Mouse (Mus musculus): ENCODE data around the gene Hebp1.
A peak's percentile ranks its signal among the peaks of the same experiment; 100 is the strongest.

The Hebp1 gene

DNA sequence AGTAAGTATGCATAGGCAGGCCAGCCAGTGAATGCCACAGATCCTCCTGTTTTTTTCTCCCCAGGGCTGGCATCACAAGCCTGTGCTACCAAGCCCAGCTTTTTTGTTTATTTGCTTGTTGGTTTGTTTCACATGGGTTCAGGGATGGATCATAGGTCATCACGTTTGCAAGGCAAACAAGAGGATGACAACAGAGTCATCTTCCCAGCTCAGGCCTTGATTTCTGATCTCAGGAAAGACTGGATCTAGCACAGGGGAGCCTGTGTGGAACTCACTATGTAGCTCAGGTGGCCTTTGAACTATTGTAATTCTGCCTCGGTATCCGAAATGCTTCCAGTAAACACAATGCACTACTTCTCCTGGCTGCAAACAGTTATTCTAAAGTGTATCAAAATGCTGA lies 35.5 kb downstream of the Hebp1 start:
- DNase-seq (ENCODE audit: low spot score), result no peak

DNA sequence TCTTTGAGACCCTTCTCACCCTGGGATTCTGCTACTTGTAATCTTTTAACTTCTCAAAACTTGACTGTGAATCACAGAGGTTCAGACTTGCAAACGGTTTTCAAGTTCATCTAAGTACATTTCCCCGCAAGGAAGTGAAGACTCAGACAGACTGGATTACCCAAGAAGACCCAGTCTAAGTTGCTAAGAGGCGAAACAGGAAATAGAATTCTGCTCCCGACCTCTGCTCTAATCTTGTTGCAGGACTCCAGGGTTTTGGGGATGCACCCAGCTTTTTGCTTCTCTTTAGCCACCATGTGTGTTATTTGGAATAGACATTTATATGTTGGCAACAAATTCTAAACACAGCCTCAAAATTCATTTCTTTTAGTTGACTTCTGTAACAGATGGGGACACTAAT lies 36.5 kb downstream of the Hebp1 start:
- no peak for DNase-seq (ENCODE audit: low spot score)

DNA sequence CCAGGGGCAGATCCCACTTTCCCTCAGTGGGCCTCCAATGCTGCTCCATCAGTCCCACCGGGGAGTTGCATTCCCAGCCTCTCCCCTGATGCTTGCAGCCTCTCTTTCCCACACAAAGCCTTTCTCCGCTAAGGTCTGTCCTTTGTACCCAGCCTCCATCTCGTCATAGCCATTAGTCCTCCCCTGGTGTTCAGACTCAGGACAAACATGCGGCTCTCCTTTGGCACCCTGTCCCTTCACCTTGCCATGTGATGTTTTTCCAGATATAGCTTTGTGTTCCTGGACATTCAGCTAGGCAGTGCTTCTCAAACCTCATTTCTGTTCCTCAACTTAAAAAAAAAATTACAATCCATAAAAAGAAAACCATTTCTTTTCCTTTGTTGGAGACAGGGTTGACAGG lies 39.3 kb downstream of the Hebp1 start:
- DNase-seq (ENCODE audit: low spot score), result no peak

DNA sequence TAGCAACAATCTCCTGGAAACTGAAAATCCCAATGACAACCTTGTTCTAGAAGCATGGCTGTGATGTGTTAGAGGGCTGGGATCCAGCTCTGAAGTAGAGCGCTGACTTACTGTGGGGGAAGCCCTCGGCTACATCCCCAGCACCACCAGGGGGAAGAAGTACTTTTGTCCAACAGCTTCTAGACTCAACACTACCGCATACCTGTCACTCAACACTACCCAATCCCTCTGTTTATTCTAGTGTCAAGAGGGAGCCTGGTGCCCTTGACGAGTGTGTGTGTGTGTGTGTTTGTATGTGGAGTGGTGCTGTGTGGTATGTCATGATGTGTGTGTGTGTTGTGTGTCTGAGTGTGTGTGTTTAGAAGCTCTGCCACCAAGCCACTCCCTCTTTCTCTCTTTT lies 40.3 kb downstream of the Hebp1 start:
- DNase-seq (ENCODE audit: low spot score), result no peak

DNA sequence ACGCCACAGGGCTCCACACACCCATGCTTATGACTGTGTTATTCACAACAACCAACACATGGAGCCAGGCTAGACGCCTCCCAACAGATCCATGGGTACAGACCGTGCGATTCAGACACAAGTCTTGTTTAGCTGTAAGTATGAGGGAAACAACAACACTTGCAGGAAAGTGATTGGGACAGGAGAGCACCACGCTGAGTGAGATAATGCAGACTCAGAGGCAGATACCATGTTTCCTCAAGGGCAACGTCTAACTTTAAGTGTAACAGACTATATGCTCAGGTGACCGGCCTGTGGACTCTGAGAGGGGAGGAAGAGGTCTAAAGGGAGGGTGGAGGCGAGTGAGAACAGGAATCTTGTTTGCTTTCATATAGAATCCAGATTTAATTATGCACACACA lies 41.2 kb downstream of the Hebp1 start:
- no peak for DNase-seq (ENCODE audit: low spot score)

DNA sequence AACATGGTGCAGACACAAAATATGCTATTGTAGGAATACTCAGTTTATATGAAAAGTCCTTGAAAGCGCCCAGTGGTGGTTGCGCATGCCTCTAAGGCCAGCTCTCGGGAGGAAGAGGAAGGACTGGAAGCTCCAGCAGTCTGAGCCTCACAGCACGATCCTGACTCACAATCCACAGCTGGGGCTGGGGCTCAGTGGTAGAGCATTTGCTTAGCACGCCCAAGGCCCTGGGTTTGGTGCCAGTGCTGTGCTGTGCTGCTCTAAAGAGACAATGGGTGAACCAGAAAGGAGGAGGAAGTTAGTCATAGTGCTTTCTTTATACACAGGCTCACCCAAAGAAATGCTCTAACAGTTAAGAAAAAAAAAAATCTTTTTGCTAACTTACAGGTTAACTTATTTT lies 44.1 kb downstream of the Hebp1 start:
- no peak for DNase-seq (ENCODE audit: low spot score)

DNA sequence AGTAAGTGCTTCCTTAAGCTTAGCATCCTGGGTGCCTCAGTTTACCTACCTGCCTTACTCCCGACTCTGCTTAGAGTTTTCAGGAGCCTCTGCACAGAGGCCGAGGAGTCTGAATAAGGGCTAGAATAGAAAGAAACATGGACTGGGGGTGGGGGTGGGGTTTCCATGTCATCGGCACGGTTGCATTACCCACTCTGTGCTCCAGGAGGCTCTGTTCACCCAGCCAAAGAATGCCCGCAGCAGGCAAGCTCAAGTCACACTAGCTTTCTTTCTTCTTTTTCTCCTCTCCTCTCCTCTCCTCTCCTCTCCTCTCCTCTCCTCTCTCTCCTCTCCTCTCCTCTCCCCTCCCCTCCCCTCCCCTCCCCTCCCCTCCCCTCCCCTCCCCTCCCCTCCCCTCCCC lies 47.5 kb downstream of the Hebp1 start:
- DNase-seq (ENCODE audit: low spot score), result no peak

DNA sequence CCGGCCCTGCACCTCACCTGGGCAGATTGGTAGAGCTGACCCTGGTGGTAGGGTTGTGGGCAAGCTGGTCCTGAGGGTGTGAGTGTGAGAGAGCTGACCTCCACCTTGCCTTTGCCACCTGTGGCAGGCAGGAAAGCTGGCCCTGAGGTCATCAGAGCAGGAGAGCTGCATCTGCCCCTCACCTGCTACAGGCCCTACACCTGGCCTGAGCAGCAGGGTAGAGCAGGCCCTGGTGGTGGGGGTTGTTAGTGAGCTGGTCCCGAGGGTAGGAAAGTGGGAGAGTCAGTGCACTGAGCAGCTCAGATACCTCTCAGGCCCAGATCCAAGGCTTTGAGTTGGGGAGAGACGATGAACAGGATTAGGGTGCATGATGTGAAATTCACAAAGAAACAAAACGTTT lies 48.1 kb downstream of the Hebp1 start:
- no peak for DNase-seq (ENCODE audit: low spot score)

DNA sequence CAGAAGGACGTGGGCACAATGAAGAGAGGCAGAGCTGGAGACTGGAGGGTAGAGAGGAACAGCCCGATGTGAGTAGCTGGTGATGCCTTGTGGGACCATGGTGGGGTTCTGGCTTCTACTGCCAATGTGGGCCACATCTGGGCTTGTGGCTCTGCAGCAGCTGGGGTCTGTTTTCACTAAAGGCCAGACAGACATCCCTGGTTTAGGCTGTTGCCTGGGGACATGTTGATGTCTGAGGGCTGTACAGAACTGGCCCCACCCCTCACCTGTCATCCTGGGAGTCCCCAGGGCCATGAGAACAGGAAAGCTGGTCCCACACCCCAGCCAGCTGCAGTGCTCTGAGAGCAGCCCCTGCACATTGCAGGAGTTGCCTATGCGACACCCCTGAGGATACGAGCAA lies 48.6 kb downstream of the Hebp1 start:
- no peak for DNase-seq (ENCODE audit: low spot score)

DNA sequence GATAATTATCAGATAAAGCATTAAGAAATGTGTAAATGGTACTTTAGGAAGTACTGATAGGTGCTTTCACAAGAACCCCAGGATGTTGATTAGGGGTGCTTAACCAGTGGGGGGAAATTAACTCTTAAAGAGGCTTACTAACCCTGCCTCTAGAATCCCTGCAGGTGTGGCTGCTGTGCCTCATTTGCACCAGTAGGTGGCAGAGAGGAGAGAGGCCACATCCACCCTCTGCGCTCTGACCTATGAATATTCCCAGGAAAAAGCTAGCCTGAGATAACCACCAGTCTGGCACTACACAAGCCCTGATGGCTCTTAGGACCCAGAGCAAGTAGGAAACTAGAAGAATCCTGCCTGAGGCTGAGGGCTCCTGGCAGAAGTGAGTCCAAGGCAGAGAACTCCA lies 49.3 kb downstream of the Hebp1 start:
- peak; percentile 68 for DNase-seq (ENCODE audit: low spot score)

DNA sequence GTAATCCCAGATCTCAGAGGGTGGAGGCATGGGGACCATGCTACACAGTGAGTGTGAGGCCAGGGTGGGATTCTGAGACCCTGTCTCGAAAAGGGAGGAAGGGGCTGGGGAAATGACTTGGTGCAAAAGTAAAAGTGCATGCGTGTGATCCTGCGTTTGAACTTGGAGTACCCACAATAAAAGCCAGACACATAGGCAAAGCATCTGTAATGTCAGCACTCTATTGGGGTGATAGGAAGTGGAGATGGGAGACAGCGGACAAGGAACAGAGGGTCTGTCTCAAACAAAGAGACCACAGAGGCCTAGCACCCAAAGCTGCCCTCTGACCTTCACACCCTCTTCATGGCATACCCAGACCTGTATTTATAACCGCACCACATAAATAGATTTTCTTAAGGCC lies 51.8 kb downstream of the Hebp1 start:
- no peak for DNase-seq (ENCODE audit: low spot score)

DNA sequence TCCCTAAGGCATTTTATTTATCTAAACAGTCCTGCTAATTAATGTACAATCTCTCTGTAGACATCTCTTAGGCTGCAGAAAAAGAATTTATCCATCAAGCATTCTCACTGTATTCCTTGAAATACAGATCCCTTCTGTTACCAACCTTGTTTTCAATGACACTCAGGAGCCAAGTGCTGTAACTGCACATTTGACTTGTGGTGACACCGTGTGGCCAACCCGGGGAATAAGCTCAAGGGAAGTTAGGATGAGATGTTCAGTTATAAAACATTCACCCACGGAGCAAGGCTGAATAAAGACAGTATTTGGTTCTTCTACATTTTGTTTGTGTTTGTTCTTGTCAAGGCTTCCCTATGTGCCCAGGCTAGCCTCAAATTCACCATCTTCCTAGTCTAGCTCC lies 53.3 kb downstream of the Hebp1 start:
- DNase-seq (ENCODE audit: low spot score), result peak; percentile 72

DNA sequence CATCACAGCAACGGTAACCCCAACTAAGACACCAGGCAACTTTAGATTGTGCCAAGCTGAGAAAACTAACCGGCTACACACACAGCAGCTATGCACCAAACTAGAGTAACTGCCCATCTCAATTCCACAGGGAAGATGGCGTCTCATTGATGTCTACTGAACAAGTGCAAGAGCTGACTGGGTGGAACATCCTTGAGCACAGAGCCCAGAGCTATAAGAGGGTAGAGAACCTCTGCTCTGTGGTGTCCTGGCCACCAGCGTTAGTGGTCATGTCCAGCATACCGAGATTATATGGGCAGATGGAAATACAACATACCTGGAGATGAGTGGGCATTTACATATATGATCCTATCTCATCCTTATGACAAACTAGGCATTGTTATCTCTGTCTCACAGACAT lies 54.7 kb downstream of the Hebp1 start:
- no peak for DNase-seq (ENCODE audit: low spot score)

DNA sequence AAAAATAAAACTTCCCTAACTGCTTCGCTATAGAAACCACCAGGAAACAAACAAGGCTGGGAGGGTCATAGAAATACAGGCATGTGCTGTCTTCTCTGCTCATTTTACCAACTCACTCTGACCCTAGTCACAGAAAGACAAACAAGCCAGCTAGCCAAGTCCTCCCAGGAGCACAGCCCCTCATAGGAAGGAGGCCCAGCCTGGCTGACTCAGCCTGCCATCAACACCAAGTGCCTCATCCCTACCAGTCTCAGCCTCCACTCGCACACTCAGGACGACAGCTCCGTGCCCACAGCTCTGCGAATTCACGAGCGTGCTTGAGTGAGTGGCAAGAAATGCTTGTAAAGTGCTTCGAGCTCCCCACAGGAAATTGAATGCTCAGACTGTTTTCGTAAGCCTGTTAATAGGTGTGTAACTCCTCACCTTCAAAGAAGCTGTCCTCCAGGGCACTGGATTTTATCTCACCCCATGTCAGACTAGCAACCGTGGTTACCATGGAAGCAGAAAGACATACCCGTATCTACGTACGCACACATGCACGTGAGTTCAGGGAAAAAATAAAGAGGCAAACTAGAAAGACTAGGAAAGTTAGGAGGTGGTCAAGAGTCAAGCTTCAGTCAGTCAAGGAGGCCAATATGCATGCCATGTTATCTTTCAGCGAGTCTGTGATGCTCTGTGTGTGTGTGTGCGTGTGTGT lies 56.2 kb downstream of the Hebp1 start:
- DNase-seq (ENCODE audit: low spot score), result no peak

DNA sequence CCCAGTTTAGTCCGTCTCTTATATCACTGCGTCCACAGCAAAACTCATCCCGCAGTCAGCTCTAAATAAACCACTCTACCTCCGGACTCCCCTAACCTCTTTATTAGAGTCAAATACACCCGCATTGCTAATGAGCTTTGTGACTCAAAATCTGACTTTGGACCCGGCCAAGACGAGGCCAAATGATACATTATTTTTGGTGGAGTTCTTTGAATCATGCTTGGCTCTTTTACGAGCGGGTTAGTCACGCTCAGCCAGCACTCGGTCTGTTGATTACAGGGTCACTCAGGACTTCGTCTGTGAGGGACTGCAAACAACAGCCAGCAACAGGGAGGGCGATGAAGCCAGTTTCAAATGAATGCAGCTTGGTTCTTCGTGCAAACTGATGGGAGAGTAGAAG lies 59.1 kb downstream of the Hebp1 start:
- no peak for DNase-seq (ENCODE audit: low spot score)

DNA sequence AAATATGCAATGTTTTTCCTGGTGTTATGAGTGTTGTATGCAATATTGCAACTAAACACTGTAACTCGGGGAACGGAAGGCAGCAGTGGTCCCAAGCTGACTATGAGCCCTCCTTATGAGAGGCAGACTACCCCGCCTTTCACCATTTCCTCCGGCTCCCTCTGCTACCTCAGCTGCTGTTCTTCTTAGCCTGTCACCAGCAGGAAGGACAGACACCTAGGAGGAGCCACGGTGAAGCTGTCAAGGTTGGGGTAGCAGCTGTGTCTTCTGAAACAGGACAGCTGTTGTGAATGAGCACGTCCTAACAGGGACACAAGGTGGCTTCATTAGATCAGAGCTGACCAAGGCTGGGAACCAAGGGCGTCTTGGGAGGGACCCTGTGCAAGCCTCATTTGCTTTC lies 59.6 kb downstream of the Hebp1 start:
- no peak for DNase-seq (ENCODE audit: low spot score)

DNA sequence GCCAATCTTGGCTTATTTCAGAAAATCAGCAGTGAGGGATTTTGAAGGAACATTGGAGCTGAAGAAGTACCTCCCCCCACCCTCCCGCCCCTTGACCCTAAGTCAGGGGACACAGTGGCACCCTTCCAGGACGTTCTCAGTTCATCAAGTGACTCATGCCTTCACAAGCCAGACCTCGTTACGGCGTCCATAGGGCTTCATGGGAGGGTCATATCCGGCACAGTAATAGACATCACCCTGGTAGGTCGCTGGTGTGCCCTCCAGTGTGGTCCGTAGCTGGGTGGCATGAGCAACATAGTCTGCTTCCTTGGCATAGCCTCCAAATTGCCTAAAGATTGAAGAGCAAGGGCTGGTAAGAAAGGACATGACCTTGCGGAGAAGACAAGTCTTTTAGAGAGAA lies 60.1 kb downstream of the Hebp1 start:
- DNase-seq (ENCODE audit: low spot score), result no peak

DNA sequence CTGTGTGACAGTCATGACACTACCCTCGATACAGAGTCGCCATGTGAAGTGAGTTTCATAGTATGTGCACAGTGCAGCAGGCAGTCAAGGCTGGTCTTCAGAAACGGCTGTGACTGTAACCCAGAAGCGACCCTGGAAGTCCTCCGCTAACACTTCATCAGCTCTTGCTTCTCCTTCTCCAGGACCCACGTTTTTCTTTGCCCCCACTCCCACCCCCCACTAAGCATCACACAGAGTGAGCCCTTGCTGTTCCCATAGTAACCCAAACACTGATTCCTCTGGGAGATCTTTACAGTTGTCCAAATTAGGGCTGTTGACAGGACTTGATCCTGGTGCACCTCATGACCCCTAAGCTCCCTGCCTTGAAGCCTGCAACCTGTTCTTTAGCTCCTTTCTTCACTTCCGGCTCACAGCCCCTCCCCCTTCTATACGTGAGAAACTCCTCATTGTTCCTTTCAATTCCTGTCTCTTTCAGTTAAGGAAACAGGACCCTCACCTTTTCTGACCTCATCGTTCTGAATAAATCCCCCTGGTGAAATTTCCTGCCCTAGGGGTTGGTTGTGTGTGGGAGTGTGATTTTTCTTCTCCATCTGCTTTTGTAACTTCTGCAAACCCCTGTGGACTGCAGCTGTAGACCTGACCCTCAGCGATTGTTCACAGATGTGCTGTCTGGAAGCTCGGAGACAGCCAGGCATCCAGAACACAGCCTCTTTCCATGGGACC lies 61.2 kb downstream of the Hebp1 start:
- DNase-seq (ENCODE audit: low spot score), result peak; percentile 39

DNA sequence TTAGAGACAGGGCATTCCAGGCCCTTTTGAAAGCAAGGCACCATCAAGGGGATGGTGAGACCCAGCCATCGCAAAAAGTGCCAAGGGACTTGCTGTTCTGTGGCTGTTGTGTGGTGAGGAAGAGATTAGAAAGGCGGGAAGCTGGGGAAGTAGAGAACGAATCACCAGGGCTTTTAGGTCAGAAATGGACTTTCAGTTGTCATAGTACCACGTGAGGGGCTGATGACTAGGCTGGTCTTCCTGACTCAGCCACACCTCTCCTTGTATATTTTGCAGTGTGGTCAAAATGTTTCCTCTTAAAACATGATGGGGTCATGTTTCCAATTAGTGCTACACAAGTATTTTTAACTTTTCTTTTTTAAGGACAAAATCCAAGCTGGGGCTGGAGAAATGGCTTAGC lies 62.1 kb downstream of the Hebp1 start:
- DNase-seq (ENCODE audit: low spot score), result no peak

DNA sequence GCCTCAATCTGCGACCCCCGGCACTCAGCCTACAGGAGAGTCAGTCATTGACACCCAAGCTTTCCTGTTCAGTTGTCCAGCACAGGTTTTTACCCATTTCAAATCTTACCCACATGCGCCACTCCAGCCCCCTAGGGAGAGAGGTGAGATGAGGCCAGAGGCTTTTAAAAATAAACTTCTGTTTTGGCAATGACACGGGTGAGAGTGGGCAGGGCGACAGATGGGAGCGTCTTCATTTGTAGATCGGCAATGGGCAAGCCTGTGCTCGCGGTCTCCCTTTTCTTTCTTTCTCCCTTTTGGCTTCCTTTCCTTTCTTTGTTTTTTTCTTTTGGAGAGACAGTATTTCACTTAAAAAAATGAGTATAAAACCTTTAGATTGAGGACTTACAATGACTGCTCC lies 64.3 kb downstream of the Hebp1 start:
- DNase-seq (ENCODE audit: low spot score), result no peak

DNA sequence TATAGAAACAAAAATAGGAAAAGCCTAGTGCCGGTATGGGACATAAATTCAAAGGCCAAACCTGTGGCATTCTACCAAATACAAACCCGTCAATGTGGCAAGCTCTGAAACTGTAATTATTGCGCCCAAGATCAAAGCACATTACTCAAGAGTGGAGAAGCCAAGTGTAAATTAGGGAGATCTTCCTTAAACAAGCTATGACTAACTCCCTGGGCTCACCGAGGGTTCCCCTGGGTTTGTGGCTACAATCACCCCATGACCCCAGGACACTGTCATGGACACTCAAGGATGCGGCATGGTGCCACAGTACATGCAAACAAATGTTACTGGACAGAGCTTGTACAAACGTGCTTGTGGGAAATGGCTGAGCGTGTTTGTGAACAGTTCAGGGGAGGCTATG lies 64.7 kb downstream of the Hebp1 start:
- DNase-seq (ENCODE audit: low spot score), result no peak

DNA sequence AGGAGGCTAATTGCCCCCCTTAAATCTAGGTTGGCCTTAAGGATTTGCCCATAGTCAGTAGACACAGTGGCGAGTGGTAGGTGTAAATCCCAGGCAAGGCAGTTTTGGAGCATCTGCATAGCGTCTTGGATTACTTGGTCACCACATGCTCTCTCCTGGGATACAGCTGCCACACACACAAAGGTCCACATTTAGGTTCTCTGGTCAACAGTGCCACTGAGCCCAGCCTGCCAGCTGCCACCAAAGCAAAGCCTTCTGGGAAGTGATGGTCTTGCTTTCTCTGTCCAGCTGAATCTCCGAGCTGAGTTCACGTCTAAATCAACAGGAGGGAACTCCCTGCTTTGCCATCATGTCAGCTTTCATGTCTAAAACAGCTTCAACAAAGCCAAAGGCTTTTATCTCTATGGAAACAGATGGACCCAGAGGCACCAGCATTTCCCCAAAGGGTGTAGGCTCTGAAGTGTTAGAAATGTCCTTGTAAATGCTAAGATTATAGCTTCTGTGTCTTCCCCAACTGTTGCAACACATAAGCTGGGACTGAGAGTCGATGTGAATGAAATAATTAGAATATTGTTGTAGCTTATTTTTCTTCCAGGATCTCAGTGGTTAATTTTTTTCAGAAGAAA lies 73.0 kb downstream of the Hebp1 start:
- peak; percentile 24 for DNase-seq (ENCODE audit: low spot score)

DNA sequence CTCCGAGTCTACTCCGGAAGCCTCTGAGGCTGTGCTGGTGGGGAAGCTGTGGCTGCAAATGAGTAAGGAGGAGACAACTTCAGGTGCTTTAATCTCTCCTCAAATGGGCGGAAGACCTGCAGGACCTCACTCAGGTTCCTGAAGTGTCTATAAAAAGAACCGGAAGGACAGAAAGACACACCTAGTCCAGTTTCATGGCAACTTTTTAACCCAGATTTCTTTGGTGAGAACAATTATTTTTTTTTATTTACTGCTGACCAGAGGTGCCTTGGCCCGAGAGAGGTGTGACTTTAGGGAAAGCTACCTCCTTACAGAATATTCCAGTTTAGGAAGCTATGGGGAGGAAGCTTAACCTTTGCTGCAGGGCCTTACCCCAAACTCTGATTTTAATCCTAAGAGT lies 79.6 kb downstream of the Hebp1 start, which contains the start of gene Gprc5d:
Gprc5d (minus strand) TSS at position 101 of the 400 bp plus-strand sequence.
- DNase-seq (ENCODE audit: low spot score), result no peak

DNA sequence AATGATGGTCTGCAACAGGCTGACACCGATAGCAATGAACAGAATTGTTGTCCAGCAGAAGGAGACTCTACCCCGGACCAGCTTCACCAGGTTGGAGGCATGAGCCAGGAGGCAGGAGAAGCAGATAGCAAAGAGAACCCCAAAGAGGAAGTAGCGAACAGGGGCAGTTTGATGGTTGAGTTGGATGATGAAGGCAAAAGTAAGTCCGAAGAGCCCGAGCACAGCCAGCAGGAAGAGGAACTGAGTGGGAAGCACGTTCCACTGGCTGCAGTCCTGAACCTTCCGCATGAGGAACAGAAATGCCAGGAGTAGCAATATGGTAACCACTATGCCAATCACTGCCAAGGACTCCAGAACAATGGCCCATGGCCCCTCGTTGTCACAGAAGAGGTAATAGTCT lies 81.3 kb downstream of the Hebp1 start:
- DNase-seq (ENCODE audit: low spot score), result no peak
